Mouse (Mus musculus): ENCODE results near the gene Mcm7.
A peak's percentile ranks its signal among the peaks of the same experiment; 100 is the strongest.

- TF ChIP-seq POLR2A (IDR thresholded peaks at IDR 0.05; ENCODE audit: low read depth, low read length), result 0 out of 2 replicates have a peak, but pooled peaks have one; percentile 41
- TF ChIP-seq CTCF (IDR thresholded peaks at IDR 0.05; ENCODE audit: borderline replicate concordance, insufficient read depth, low read length), result no peak
These were observed 22.6 kb upstream of the Mcm7 start for GRCm38 (mm10) chr5:138194755-138195345.
